Mouse (Mus musculus) heart, adult 2 months (tissue): ENCODE results near the gene Snx21.

Experiments
- CTCF ChIP-seq: fragments of 200-600 bp; IDR thresholded peaks from 2 replicates; pipeline ENCODE4 v1.8.1; 2022; ENCODE audit warnings: antibody characterized with exemption, mild to moderate bottlenecking, moderate library complexity
- EP300 ChIP-seq: fragments of 200-500 bp; IDR thresholded peaks from 2 replicates; pipeline ENCODE4 v1.6.1; 2011; ENCODE audit warnings: low read depth, low read length, control low read depth; ENCODE audit not compliant: insufficient read depth

- TF ChIP-seq CTCF (no peak), EP300 (no peak)
Observed at GRCm38 (mm10) chr2:164771123-164771522, 14.5 kb upstream of the Snx21 start.
